Mouse (Mus musculus): Measurements from ENCODE around the gene Olfm1. TPM values are rescaled to one million over a fixed set of nuclear protein-coding genes. Genes with fewer than 3 reads are reported as not detected.

Gene Olfm1
- polyA plus RNA-seq, 1 experiment from 2014 or later, result 11.7 TPM

DNA sequence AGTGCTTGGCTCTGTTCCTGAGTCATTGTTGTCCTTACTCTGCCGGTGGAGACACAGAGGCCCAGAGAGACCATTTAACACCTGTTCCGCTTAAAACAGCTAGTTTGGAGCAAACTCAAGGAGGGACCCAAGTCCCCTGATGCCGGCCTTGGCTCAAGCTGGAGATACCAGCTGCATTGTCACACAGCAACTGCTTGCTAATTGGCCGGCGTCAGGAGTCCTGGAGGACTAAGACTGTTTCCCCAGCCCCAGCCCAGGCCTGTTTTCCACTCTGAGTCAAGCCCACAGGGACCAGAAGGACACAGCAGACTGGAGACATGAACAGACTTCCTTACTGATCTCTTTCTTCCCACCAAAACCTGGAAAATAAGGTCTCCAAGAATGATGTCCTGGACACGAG lies 43.7 kb downstream of the Olfm1 start:
- WGBS, result 71% methylated on average over 6 of the region's 6 CpGs
- Histone ChIP-seq H3K9me3 (ENCODE audit: control insufficient read depth, low read length) (0 out of 2 replicates have a peak, but pooled peaks cover 4% of the 10 kb centered on the region), H3K4me1 (ENCODE audit: control insufficient read depth in 2 of 2, insufficient read depth in 2 of 2, low read length in 2 of 2) (no peaks in the 10 kb centered on the region), H3K9ac (ENCODE audit: low read length) (no peak overlapping the region), H3K4me3 (ENCODE audit: control insufficient read depth in 1 of 2, insufficient read depth in 1 of 2, low read depth in 1 of 2, low read length in 2 of 2) (no peak overlapping the region), H3K4me2 (ENCODE audit: low read length) (no peak overlapping the region), H3K27me3 (ENCODE audit: control insufficient read depth, insufficient read depth, low read length) (no peaks in the 10 kb centered on the region), H3K27ac (replicated peaks in 1 of 2; ENCODE audit: control insufficient read depth in 1 of 2, insufficient read depth in 1 of 2, low read depth in 2 of 2, low read length in 2 of 2) (no peak overlapping the region), H3K36me3 (ENCODE audit: control insufficient read depth, insufficient read depth, low read length) (no peaks in the 10 kb centered on the region)
- ATAC-seq (ENCODE audit: insufficient number of reproducible peaks, insufficient read depth, low FRiP score, low read depth), result no peak

DNA sequence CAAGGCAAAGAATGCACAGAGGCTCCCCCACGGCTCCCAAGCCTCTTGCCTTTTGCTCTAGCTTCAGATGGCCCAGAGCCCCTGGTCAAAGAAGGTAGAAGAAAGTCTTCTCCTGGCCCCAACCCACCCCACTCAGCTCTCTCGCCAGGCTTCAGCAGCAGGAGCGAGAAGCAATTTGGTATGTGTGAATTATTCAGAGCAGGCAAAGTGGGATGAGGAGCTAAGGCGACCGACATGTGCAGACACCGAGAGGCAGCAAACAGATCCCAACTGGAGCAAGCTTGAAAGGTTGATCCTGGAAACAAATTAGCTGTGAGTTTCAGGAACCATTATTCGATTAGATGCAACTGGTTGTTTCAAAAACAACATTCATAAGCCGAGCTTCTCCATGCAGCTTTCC lies 46.8 kb downstream of the Olfm1 start:
- H3K36me3 ChIP-seq (ENCODE audit: control insufficient read depth, insufficient read depth, low read length), result no peaks in the 10 kb centered on the region
- no peak overlapping the region for H3K4me2 ChIP-seq (ENCODE audit: low read length)
- H3K27ac ChIP-seq (replicated peaks in 1 of 2; ENCODE audit: control insufficient read depth in 1 of 2, insufficient read depth in 1 of 2, low read depth in 2 of 2, low read length in 2 of 2), result no peak overlapping the region
- ATAC-seq (ENCODE audit: insufficient number of reproducible peaks, insufficient read depth, low FRiP score, low read depth), result no peak
- WGBS, result 54% methylated on average over 8 of the region's 8 CpGs
- H3K9me3 ChIP-seq (ENCODE audit: control insufficient read depth, low read length), result 0 out of 2 replicates have a peak, but pooled peaks cover 4% of the 10 kb centered on the region
- no peak overlapping the region for H3K4me3 ChIP-seq (ENCODE audit: control insufficient read depth in 1 of 2, insufficient read depth in 1 of 2, low read depth in 1 of 2, low read length in 2 of 2)
- no peaks in the 10 kb centered on the region for H3K4me1 ChIP-seq (ENCODE audit: control insufficient read depth in 2 of 2, insufficient read depth in 2 of 2, low read length in 2 of 2)
- no peaks in the 10 kb centered on the region for H3K27me3 ChIP-seq (ENCODE audit: control insufficient read depth, insufficient read depth, low read length)
- no peak overlapping the region for H3K9ac ChIP-seq (ENCODE audit: low read length)

DNA sequence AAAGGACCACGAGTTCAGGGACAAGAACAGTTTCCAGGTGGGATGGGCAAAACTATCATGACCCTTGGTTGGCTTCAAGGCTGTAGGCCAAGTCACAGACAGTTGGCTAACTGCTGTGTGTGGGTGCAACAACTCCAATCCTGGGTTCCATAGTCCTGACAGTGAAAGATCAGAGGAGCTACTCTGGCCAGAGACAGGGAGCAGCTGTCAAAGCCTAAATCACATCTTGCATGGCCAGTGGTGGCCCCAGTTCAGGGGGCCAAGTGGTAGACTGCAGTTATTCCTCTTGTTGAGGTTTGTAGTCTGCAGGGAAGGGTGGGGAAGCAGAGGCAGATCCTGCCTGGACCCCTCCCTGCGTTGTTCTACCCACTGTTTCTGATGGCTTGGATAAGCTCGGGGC lies 48.1 kb downstream of the Olfm1 start:
- Histone ChIP-seq H3K9me3 (ENCODE audit: control insufficient read depth, low read length) (0 out of 2 replicates have a peak, but pooled peaks cover 4% of the 10 kb centered on the region), H3K4me3 (ENCODE audit: control insufficient read depth in 1 of 2, insufficient read depth in 1 of 2, low read depth in 1 of 2, low read length in 2 of 2) (no peak overlapping the region), H3K36me3 (ENCODE audit: control insufficient read depth, insufficient read depth, low read length) (no peaks in the 10 kb centered on the region), H3K4me2 (ENCODE audit: low read length) (no peak overlapping the region), H3K9ac (ENCODE audit: low read length) (no peak overlapping the region), H3K4me1 (ENCODE audit: control insufficient read depth in 2 of 2, insufficient read depth in 2 of 2, low read length in 2 of 2) (no peaks in the 10 kb centered on the region), H3K27ac (replicated peaks in 1 of 2; ENCODE audit: control insufficient read depth in 1 of 2, insufficient read depth in 1 of 2, low read depth in 2 of 2, low read length in 2 of 2) (no peak overlapping the region), H3K27me3 (ENCODE audit: control insufficient read depth, insufficient read depth, low read length) (no peaks in the 10 kb centered on the region)
- ATAC-seq (ENCODE audit: insufficient number of reproducible peaks, insufficient read depth, low FRiP score, low read depth), result no peak
- WGBS, result 73% methylated on average over 3 of the region's 3 CpGs

DNA sequence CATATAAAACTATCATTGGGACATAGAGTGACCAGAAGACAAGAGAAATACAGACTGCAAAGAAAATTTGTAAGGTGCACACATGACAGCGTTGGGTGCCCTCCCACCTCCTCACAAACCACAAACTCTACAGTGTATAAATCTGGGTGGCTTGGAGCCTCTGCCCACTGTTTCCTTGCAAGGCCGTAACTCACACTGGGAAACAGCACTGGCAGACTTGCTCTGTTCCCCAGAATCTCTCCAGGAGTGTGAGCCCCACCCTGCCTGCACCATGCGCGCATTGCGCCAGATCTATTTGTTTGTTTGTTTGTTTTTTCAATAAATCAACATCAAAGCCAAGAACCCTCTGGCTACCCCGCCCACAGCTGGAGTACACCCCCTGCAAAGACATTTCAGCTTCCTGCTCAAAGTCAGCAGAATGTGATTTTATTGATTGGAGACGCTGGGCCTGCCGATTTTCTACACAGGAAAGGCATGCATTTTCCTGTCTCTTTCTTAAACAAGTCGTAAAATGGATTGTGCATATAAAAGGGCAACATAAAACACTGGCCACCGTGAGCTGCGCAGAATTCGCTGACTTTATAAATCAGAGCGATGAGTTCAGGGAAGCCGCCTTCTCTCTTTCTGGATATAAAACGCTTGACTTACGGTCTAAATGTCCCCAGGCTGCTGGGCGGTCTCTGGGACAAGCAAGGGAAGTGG lies 48.9 kb downstream of the Olfm1 start:
- H3K4me1 ChIP-seq (ENCODE audit: control insufficient read depth in 2 of 2, insufficient read depth in 2 of 2, low read length in 2 of 2), result no peaks in the 10 kb centered on the region
- ATAC-seq (ENCODE audit: insufficient number of reproducible peaks, insufficient read depth, low FRiP score, low read depth), result no peak
- no peaks in the 10 kb centered on the region for H3K36me3 ChIP-seq (ENCODE audit: control insufficient read depth, insufficient read depth, low read length)
- no peaks in the 10 kb centered on the region; the same call in 1 of the 2 replicates for H3K27me3 ChIP-seq (ENCODE audit: control insufficient read depth, insufficient read depth, low read length)
- H3K9me3 ChIP-seq (ENCODE audit: control insufficient read depth, low read length), result 0 out of 2 replicates have a peak, but pooled peaks cover 4% of the 10 kb centered on the region
- H3K4me3 ChIP-seq (ENCODE audit: control insufficient read depth in 1 of 2, insufficient read depth in 1 of 2, low read depth in 1 of 2, low read length in 2 of 2), result no peak overlapping the region
- 82% methylated on average over 17 of the region's 17 CpGs for WGBS
- no peak overlapping the region for H3K27ac ChIP-seq (replicated peaks in 1 of 2; ENCODE audit: control insufficient read depth in 1 of 2, insufficient read depth in 1 of 2, low read depth in 2 of 2, low read length in 2 of 2)
- H3K4me2 ChIP-seq (ENCODE audit: low read length), result no peak overlapping the region
- no peak overlapping the region for H3K9ac ChIP-seq (ENCODE audit: low read length)

DNA sequence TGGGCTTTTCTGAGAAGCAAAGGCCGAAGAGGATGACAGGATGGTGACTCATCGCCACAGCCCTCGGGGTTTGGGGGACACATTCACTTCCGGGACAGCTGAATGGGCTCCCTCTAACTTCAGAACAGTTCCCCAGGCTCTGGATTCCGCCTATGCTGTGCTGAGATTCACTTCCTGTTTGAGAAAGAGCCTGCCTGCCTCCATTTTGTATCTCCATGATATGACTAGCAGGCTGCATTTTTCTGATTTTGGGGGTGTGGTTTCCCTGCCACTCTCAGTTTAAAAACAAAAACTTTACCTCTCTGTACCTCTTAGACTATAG lies 49.4 kb downstream of the Olfm1 start:
- Histone ChIP-seq H3K9me3 (ENCODE audit: control insufficient read depth, low read length) (0 out of 2 replicates have a peak, but pooled peaks cover 4% of the 10 kb centered on the region), H3K27me3 (ENCODE audit: control insufficient read depth, insufficient read depth, low read length) (no peaks in the 10 kb centered on the region; the same call in 1 of the 2 replicates), H3K9ac (ENCODE audit: low read length) (no peak overlapping the region), H3K4me2 (ENCODE audit: low read length) (no peak overlapping the region), H3K4me3 (ENCODE audit: control insufficient read depth in 1 of 2, insufficient read depth in 1 of 2, low read depth in 1 of 2, low read length in 2 of 2) (no peak overlapping the region), H3K4me1 (ENCODE audit: control insufficient read depth in 2 of 2, insufficient read depth in 2 of 2, low read length in 2 of 2) (no peaks in the 10 kb centered on the region), H3K27ac (replicated peaks in 1 of 2; ENCODE audit: control insufficient read depth in 1 of 2, insufficient read depth in 1 of 2, low read depth in 2 of 2, low read length in 2 of 2) (no peak overlapping the region), H3K36me3 (ENCODE audit: control insufficient read depth, insufficient read depth, low read length) (no peaks in the 10 kb centered on the region)
- 61% methylated on average over 5 of the region's 5 CpGs for WGBS
- ATAC-seq (ENCODE audit: insufficient number of reproducible peaks, insufficient read depth, low FRiP score, low read depth), result no peak

DNA sequence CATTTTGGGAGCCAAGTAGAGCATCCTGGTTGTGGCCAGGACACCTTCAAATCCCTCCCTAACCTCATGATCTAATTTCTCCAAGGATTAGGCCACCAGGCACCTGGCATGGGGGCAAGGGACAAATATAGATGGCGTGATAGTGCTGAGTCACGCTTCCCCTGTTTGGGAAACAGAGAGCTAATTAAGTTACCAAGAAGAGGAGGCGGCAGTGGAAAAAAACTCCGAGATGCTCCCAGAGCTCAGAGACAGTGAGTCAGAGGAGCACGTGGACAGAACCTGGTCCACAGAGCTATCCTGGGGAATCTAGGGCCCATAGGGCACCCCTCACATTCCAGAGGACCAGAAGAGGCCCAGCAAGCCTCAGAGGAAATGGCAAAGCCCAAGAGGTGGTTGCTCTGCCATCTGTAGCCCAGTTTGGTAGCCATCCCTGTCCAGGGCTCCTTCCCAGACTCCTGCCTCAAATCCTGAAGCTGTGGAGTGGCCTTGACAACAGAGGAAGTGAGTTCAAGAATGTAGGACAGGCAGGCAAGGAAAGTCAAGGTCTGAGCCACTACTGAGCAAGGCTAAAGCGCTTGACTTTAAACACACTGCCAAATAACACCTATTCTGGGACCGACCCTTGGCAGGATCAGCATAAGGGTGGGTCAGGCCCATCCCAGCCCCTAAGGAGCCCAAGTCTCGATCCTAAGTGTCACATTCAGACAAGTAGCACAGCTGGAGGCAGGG lies 52.0 kb downstream of the Olfm1 start:
- no peak overlapping the region for H3K27ac ChIP-seq (replicated peaks in 1 of 2; ENCODE audit: control insufficient read depth in 1 of 2, insufficient read depth in 1 of 2, low read depth in 2 of 2, low read length in 2 of 2)
- WGBS, result 60% methylated on average over 8 of the region's 8 CpGs
- H3K9me3 ChIP-seq (ENCODE audit: control insufficient read depth, low read length), result no peaks in the 10 kb centered on the region
- H3K36me3 ChIP-seq (ENCODE audit: control insufficient read depth, insufficient read depth, low read length), result no peaks in the 10 kb centered on the region
- no peak for ATAC-seq (ENCODE audit: insufficient number of reproducible peaks, insufficient read depth, low FRiP score, low read depth)
- H3K4me2 ChIP-seq (ENCODE audit: low read length), result no peak overlapping the region
- peaks cover 4% of the 10 kb centered on the region for H3K27me3 ChIP-seq (ENCODE audit: control insufficient read depth, insufficient read depth, low read length)
- H3K4me1 ChIP-seq (ENCODE audit: control insufficient read depth in 2 of 2, insufficient read depth in 2 of 2, low read length in 2 of 2), result no peaks in the 10 kb centered on the region
- H3K4me3 ChIP-seq (ENCODE audit: control insufficient read depth in 1 of 2, insufficient read depth in 1 of 2, low read depth in 1 of 2, low read length in 2 of 2), result no peak overlapping the region
- H3K9ac ChIP-seq (ENCODE audit: low read length), result no peak overlapping the region

DNA sequence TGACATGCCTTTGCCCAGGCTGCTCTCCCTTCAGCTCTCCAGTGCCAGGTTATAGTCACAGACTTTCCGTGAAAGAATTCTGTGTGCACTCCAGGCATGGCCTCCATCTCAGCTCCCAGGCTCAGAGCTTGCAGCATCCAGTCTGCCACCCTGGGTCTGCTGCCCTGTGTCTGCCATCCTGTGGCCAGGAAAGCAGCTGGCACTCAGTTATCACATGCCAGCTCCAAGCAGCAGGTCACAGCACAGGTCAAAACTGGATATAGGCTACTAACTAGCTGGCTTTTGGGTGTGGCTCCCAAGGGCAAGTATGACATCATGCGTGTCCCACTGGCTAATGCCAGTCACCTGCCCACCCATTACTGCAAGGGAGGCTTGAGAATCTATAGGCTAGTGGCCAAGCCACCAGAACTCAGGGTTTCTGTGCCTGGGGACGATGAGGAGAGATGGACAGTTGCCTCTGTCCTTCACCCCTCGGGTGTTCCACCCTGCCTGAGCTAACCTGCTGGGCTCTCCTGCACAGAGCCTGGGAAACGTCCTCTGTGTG lies 53.4 kb downstream of the Olfm1 start:
- Histone ChIP-seq H3K4me3 (ENCODE audit: control insufficient read depth in 1 of 2, insufficient read depth in 1 of 2, low read depth in 1 of 2, low read length in 2 of 2) (no peak overlapping the region), H3K4me2 (ENCODE audit: low read length) (no peak overlapping the region), H3K27me3 (ENCODE audit: control insufficient read depth, insufficient read depth, low read length) (peaks cover 4% of the 10 kb centered on the region), H3K4me1 (ENCODE audit: control insufficient read depth in 2 of 2, insufficient read depth in 2 of 2, low read length in 2 of 2) (no peaks in the 10 kb centered on the region), H3K36me3 (ENCODE audit: control insufficient read depth, insufficient read depth, low read length) (no peaks in the 10 kb centered on the region), H3K9me3 (ENCODE audit: control insufficient read depth, low read length) (no peaks in the 10 kb centered on the region), H3K27ac (replicated peaks in 1 of 2; ENCODE audit: control insufficient read depth in 1 of 2, insufficient read depth in 1 of 2, low read depth in 2 of 2, low read length in 2 of 2) (no peak overlapping the region), H3K9ac (ENCODE audit: low read length) (no peak overlapping the region)
- WGBS, result 72% methylated on average over 5 of the region's 5 CpGs
- ATAC-seq (ENCODE audit: insufficient number of reproducible peaks, insufficient read depth, low FRiP score, low read depth), result no peak
